Mouse (Mus musculus): ENCODE data around the gene Olfr329-ps. TPM values are rescaled to one million over a fixed set of nuclear protein-coding genes. Genes with fewer than 3 reads are reported as not detected.
"Not testable (repeated sequence)": the region's sequence is repeated elsewhere in the genome, so short reads cannot be mapped to it uniquely, and the experiment has no call there.

Olfr329-ps gene
- polyA plus RNA-seq, 2 experiments = not detected

GRCm38 (mm10) chr11:58577430-58577829, 31.2 kb upstream of the Olfr329-ps start, which contains the start of gene Olfr325:
TSS of gene Olfr325 (plus strand) at chr11:58577730.
- 88% methylated on average over 1 of the region's 1 CpGs for WGBS
- no peaks in the 10 kb centered on the region for H3K9me3 ChIP-seq (ENCODE audit: control insufficient read depth, low read length)
- no peak within 1 kb of the TSS for H3K27ac ChIP-seq (replicated peaks; ENCODE audit: low read depth, low read length)
- TF ChIP-seq POLR2A (IDR thresholded peaks at IDR 0.05; ENCODE audit: borderline replicate concordance, extremely low read depth, insufficient read depth, insufficient read length) = no peak
- H3K36me3 ChIP-seq (ENCODE audit: control insufficient read depth, insufficient read depth, low read length) = no peaks in the 10 kb centered on the region
- H3K4me2 ChIP-seq (replicated peaks; ENCODE audit: low read depth, low read length, severe bottlenecking) = no peak within 1 kb of the TSS
- H3K9ac ChIP-seq (ENCODE audit: low read depth, low read length, severe bottlenecking) = no peak within 1 kb of the TSS
- no peak within 1 kb of the TSS for H3K4me3 ChIP-seq (replicated peaks; ENCODE audit: low read length)
- DNase-seq (ENCODE audit: low spot score) = no peak
- no peak for ATAC-seq (ENCODE audit: low FRiP score, low read depth)
- no peaks in the 10 kb centered on the region for H3K4me1 ChIP-seq (ENCODE audit: control insufficient read depth, insufficient read depth, low read length)
- H3K27me3 ChIP-seq (ENCODE audit: control insufficient read depth, insufficient read depth, low read length) = no peaks in the 10 kb centered on the region

- DNase-seq (ENCODE audit: low spot score) = peak; percentile 49
- no peak for ATAC-seq (ENCODE audit: low FRiP score, low read depth)
- H3K4me2 ChIP-seq (replicated peaks; ENCODE audit: low read depth, low read length, severe bottlenecking) = no peak within 1 kb of the TSS
- no peak within 1 kb of the TSS for H3K9ac ChIP-seq (ENCODE audit: low read depth, low read length, severe bottlenecking)
- H3K4me3 ChIP-seq (replicated peaks; ENCODE audit: low read length) = no peak within 1 kb of the TSS
- no peak for TF ChIP-seq POLR2A (IDR thresholded peaks at IDR 0.05; ENCODE audit: borderline replicate concordance, extremely low read depth, insufficient read depth, insufficient read length)
- WGBS = 72% methylated on average over 5 of the region's 5 CpGs
- H3K9me3 ChIP-seq (ENCODE audit: control insufficient read depth, low read length) = no peaks in the 10 kb centered on the region
- H3K4me1 ChIP-seq (ENCODE audit: control insufficient read depth, insufficient read depth, low read length) = no peaks in the 10 kb centered on the region
- no peaks in the 10 kb centered on the region for H3K27me3 ChIP-seq (ENCODE audit: control insufficient read depth, insufficient read depth, low read length)
- H3K36me3 ChIP-seq (ENCODE audit: control insufficient read depth, insufficient read depth, low read length) = no peaks in the 10 kb centered on the region
- H3K27ac ChIP-seq (replicated peaks; ENCODE audit: low read depth, low read length) = no peak within 1 kb of the TSS
These were observed 24.2 kb upstream of the Olfr329-ps start, which contains the start of gene Olfr224 for GRCm38 (mm10) chr11:58570405-58570804. TSS of gene Olfr224 (minus strand) at chr11:58570553.

- H3K4me2 ChIP-seq (replicated peaks; ENCODE audit: low read depth, low read length, severe bottlenecking) = no peak within 1 kb of the TSS
- DNase-seq (ENCODE audit: low spot score) (no peak), ATAC-seq (ENCODE audit: low FRiP score, low read depth) (no peak)
- no peaks in the 10 kb centered on the region for H3K4me1 ChIP-seq (ENCODE audit: control insufficient read depth, insufficient read depth, low read length)
- 73% methylated on average over 1 of the region's 1 CpGs for WGBS
- H3K36me3 ChIP-seq (ENCODE audit: control insufficient read depth, insufficient read depth, low read length) = no peaks in the 10 kb centered on the region
- H3K9ac ChIP-seq (ENCODE audit: low read depth, low read length, severe bottlenecking) = no peak within 1 kb of the TSS
- no peak within 1 kb of the TSS for H3K27ac ChIP-seq (replicated peaks; ENCODE audit: low read depth, low read length)
- no peak for TF ChIP-seq POLR2A (IDR thresholded peaks at IDR 0.05; ENCODE audit: borderline replicate concordance, extremely low read depth, insufficient read depth, insufficient read length)
- H3K4me3 ChIP-seq (replicated peaks; ENCODE audit: low read length) = no peak within 1 kb of the TSS
- H3K9me3 ChIP-seq (ENCODE audit: control insufficient read depth, low read length) = no peaks in the 10 kb centered on the region
- no peaks in the 10 kb centered on the region for H3K27me3 ChIP-seq (ENCODE audit: control insufficient read depth, insufficient read depth, low read length)
These were observed 9.3 kb upstream of the Olfr329-ps start, which contains the start of gene Olfr328 for GRCm38 (mm10) chr11:58555536-58555935. TSS of gene Olfr328 (minus strand) at chr11:58555636.

- H3K9ac ChIP-seq (ENCODE audit: low read depth, low read length, severe bottlenecking); H3K4me2 ChIP-seq (replicated peaks; ENCODE audit: low read depth, low read length, severe bottlenecking); H3K27me3 ChIP-seq (ENCODE audit: control insufficient read depth, insufficient read depth, low read length); H3K9me3 ChIP-seq (ENCODE audit: control insufficient read depth, low read length); H3K36me3 ChIP-seq (ENCODE audit: control insufficient read depth, insufficient read depth, low read length); ATAC-seq (ENCODE audit: low FRiP score, low read depth); DNase-seq (ENCODE audit: low spot score); H3K4me1 ChIP-seq (ENCODE audit: control insufficient read depth, insufficient read depth, low read length); H3K27ac ChIP-seq (replicated peaks; ENCODE audit: low read depth, low read length); H3K4me3 ChIP-seq (replicated peaks; ENCODE audit: low read length): not testable (repeated sequence)
These were observed 11.5 kb downstream of the Olfr329-ps start, which contains the start of gene Olfr330 for GRCm38 (mm10) chr11:58534736-58535135. TSS of gene Olfr330 (minus strand) at chr11:58534836.

GRCm38 (mm10) chr11:58519756-58520155, 26.5 kb downstream of the Olfr329-ps start:
- not testable (repeated sequence) for DNase-seq (ENCODE audit: low spot score); H3K4me2 ChIP-seq (replicated peaks; ENCODE audit: low read depth, low read length, severe bottlenecking); H3K27ac ChIP-seq (replicated peaks; ENCODE audit: low read depth, low read length); H3K27me3 ChIP-seq (ENCODE audit: control insufficient read depth, insufficient read depth, low read length); H3K9ac ChIP-seq (ENCODE audit: low read depth, low read length, severe bottlenecking); H3K9me3 ChIP-seq (ENCODE audit: control insufficient read depth, low read length); H3K4me1 ChIP-seq (ENCODE audit: control insufficient read depth, insufficient read depth, low read length); ATAC-seq (ENCODE audit: low FRiP score, low read depth); H3K4me3 ChIP-seq (replicated peaks; ENCODE audit: low read length); H3K36me3 ChIP-seq (ENCODE audit: control insufficient read depth, insufficient read depth, low read length)
- WGBS = 94% methylated on average over 6 of the region's 9 CpGs

- not testable (repeated sequence) for H3K27ac ChIP-seq (replicated peaks; ENCODE audit: low read depth, low read length); H3K27me3 ChIP-seq (ENCODE audit: control insufficient read depth, insufficient read depth, low read length); H3K4me2 ChIP-seq (replicated peaks; ENCODE audit: low read depth, low read length, severe bottlenecking); H3K4me1 ChIP-seq (ENCODE audit: control insufficient read depth, insufficient read depth, low read length); H3K4me3 ChIP-seq (replicated peaks; ENCODE audit: low read length); DNase-seq (ENCODE audit: low spot score); H3K36me3 ChIP-seq (ENCODE audit: control insufficient read depth, insufficient read depth, low read length); H3K9ac ChIP-seq (ENCODE audit: low read depth, low read length, severe bottlenecking); H3K9me3 ChIP-seq (ENCODE audit: control insufficient read depth, low read length); ATAC-seq (ENCODE audit: low FRiP score, low read depth)
- WGBS = 94% methylated on average over 15 of the region's 18 CpGs
These were observed 27.3 kb downstream of the Olfr329-ps start for GRCm38 (mm10) chr11:58518916-58519315.

- 82% methylated on average over 19 of the region's 19 CpGs for WGBS
- not testable (repeated sequence) for ATAC-seq (ENCODE audit: low FRiP score, low read depth); H3K4me3 ChIP-seq (replicated peaks; ENCODE audit: low read length); H3K27me3 ChIP-seq (ENCODE audit: control insufficient read depth, insufficient read depth, low read length); DNase-seq (ENCODE audit: low spot score); H3K4me1 ChIP-seq (ENCODE audit: control insufficient read depth, insufficient read depth, low read length); H3K36me3 ChIP-seq (ENCODE audit: control insufficient read depth, insufficient read depth, low read length); H3K4me2 ChIP-seq (replicated peaks; ENCODE audit: low read depth, low read length, severe bottlenecking); H3K9ac ChIP-seq (ENCODE audit: low read depth, low read length, severe bottlenecking); H3K9me3 ChIP-seq (ENCODE audit: control insufficient read depth, low read length); H3K27ac ChIP-seq (replicated peaks; ENCODE audit: low read depth, low read length)
These were observed 37.2 kb downstream of the Olfr329-ps start for GRCm38 (mm10) chr11:58509058-58509457.

GRCm38 (mm10) chr11:58502472-58502871, 43.8 kb downstream of the Olfr329-ps start, which contains the start of gene Olfr331:
TSS of gene Olfr331 (minus strand) at chr11:58502572.
- not testable (repeated sequence) for H3K36me3 ChIP-seq (ENCODE audit: control insufficient read depth, insufficient read depth, low read length); H3K4me2 ChIP-seq (replicated peaks; ENCODE audit: low read depth, low read length, severe bottlenecking); H3K9me3 ChIP-seq (ENCODE audit: control insufficient read depth, low read length); H3K4me1 ChIP-seq (ENCODE audit: control insufficient read depth, insufficient read depth, low read length); H3K4me3 ChIP-seq (replicated peaks; ENCODE audit: low read length); H3K27me3 ChIP-seq (ENCODE audit: control insufficient read depth, insufficient read depth, low read length); DNase-seq (ENCODE audit: low spot score); H3K9ac ChIP-seq (ENCODE audit: low read depth, low read length, severe bottlenecking); ATAC-seq (ENCODE audit: low FRiP score, low read depth); H3K27ac ChIP-seq (replicated peaks; ENCODE audit: low read depth, low read length)
